Mouse (Mus musculus) 3T3-L1 (cell line): ENCODE measurements around the gene Slamf8.

Experiments used
- DNase-seq: peaks from one replicate; pipeline ENCODE4 v3.0.0-alpha.2; 2015; ENCODE audit warnings: low read depth, low spot score

The Slamf8 gene

DNA sequence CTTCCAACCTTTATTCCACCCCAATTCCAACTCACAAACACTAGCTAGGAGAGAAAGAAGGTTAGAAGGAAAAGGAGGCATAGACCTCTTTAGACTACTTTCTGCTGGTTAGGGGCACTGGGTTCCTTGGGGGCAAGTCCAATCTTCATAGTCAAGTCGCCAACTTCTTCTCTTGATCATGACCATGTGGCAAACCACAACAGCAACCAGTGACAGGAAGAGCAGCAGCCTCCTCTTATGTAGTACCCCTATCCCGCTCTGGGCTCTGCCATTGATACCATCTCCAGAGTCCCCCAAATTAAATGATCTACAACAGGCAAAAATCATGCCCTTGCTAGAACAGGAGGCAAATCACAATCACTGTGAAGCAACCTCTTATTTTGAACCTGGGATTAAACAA lies 3.6 kb upstream of the Slamf8 start:
- DNase-seq, result no peak

DNA sequence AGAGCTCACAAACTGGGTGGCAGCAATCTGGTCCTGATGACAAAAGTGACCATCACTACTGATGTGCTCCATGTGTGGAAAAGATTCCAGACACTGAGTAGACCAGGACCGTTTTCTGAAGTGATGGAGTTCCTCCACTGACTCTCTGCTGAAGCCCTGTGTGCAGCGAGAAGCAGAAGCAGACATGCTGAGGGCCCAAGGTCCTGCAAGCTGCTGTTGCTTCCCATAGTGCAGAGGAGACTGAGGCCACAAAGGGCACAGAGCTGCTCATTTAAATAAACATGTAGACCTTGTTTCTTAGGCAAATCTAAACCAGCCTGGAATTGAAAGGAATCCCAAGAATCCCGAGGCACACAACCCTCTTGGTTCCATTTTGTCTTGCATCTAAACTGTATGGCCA lies 3.0 kb upstream of the Slamf8 start:
- no peak for DNase-seq

DNA sequence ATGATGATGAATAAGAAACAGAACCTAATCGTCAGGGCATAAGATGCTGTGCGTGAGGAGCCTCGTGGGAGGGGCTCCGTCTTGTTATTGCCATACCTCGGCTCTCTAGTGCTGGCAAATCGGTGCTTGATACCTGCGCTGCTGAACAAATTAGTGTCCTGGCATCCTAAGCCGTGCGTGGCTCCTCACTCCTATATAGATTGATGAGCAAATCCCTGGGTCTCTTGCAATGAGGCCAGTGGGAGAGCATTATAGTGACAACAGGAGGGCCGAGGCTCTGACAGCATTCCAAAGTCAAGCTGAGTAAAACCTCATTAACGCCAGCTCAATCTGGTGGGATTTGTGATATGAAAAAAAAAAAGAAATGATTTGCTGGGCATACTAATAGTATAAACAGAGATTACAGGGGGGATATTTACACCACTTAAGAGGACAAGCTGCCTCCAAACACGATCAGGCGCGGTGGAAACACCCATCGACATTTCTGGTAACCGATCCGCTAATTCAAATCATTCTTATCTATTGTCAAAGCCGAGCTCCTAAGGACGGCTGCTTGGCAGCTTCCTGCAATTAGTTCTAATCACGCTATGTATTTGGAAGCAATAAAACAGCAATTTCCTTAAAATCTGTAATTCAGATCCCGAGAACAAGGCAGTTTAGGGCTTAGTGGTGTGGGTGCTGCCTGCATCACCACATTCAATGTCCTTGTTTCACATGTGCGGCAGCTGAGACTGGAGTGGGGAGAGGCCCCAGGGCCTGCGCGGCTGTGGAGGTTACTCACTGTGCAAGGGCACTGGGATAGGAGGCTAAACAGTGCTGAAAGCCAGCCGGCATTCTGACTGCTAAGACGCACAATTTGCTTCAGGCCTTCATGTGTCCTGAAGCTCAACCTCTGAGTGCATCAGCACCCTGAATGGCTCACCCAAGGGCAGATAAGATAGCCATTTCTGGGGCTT lies 4.5 kb downstream of the Slamf8 start:
- DNase-seq, result no peak

DNA sequence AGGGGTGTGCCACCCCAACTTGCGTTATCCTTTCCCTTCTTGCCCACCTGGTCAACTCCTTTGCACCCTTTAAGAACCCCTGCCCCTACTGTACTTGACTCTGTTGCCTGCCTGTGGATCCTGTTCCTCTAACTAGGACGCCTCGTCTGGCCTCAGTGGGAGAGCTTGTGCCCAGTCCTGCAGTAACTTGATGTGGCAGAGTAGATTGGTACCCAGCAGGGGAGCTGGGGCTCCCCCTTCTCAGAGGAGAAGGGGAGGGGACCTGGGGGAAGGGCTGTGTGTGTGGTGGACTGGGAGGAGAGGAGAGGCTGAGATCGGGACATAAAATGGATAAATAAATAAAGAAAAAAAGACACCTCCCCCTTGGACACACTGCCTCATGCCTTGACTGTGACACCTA lies 5.3 kb downstream of the Slamf8 start:
- DNase-seq, result no peak

DNA sequence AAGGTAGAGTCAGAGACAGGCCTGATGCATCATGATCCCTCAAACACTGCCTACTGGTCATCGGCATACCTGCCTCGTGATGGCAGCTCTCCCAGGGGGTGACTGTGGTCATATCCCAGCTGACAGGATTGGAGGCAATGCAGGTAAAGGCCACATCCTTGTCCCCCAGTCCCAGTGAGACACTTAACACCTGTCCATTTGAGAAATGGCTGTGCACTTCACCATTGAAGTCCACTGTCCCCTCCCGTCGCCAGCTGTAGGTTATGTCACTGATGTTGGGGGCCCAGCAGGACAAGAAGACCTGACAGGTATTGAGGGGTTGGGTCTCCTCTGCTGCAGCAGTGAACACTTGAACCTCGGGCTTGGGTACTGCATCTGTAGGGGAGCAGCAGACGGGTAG lies 6.1 kb downstream of the Slamf8 start:
- no peak for DNase-seq

DNA sequence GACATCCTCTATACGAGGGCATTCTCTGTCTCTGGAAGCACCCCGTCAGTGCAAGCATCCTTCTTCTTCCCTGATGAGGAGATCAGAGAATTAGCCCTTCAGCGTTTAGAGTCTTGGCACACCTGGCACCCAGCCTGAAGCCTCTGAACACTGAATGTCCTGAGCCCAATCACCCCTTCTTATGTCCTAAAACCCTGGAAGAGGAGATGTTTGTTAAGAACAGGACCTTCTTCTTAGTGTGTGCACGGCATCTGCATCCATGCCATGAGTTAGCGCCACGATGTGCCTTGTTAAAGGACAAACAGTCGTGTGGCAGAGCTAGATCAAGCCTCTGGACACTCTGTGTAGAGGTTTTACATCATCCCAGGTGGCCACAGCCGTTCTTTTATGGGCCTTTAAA lies 7.9 kb downstream of the Slamf8 start:
- DNase-seq, result no peak

DNA sequence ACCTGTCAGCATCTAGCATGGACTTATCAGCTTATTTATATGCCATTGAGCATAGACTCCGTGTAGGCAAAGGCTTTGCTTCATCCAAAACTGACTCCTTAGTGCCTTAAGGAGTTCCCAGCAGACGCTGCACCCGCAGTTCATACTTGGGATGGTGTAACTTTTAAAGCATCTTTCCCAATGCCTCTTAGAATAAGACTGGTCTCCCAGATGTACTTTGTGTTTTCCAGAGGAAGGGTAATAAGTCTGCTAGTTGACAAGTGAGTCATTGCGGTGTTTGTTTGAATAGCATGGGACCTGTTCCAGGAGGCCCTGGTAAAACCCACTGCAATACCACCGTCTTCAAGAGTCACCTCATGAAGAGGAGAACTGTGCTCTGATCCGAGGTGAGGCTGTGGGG lies 10.3 kb downstream of the Slamf8 start:
- DNase-seq, result peak; percentile 97

DNA sequence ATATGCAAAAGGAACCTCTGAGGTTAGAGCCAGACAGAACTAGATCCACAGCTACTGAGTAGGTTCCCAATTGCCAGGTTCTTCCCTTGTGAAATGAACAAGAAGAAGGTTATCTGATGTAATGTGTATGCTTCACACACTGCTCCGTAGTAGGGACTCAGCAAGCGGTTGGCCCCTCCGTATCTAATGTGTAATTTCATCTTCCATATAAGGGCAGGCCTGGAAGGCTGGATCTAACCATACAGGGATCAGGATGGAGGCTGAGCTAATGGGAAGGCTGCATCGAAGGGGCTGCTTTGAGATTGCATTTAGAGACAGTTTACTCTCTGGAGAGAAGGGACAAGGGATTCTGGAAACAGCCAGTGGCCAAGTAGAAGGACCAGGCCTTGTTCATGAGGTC lies 22.6 kb downstream of the Slamf8 start:
- DNase-seq, result no peak

DNA sequence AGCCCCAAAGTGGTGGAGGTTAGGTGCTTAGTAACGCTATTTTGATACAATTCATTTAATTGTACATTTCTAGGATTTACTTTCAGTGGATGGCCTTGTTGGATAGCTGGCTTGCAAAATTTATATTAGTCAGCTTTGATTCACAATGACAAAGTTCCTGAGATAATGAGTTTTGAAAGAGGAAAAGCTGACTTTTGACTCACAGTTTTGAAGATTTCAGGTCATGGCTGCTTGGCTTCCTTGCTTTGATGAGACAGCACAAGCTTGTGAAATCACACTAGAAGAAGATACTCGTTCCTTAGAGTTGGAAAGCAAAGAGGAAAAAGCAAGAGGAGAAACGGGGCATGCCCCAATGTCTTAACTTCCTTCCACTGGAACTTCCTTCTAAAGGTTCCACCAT lies 24.2 kb downstream of the Slamf8 start:
- no peak for DNase-seq

DNA sequence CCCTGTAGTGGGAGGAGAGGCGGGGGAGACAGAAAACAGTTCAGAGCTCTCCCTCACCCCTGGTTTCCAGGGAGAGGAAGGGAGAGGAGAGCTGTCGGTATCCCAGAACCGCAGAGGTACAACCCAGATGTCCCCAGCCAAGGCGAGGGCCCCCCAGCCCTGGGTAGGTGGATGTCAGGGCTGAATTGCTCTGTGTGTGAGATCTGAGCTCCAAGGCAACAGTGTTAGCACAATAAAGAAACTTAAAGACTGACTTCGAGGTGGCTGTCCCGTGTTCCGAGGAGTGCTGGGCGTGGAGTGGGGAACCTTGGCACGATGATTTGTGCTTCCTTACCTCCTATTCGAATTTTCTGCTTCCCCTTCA lies 26.9 kb downstream of the Slamf8 start:
- DNase-seq, result no peak

DNA sequence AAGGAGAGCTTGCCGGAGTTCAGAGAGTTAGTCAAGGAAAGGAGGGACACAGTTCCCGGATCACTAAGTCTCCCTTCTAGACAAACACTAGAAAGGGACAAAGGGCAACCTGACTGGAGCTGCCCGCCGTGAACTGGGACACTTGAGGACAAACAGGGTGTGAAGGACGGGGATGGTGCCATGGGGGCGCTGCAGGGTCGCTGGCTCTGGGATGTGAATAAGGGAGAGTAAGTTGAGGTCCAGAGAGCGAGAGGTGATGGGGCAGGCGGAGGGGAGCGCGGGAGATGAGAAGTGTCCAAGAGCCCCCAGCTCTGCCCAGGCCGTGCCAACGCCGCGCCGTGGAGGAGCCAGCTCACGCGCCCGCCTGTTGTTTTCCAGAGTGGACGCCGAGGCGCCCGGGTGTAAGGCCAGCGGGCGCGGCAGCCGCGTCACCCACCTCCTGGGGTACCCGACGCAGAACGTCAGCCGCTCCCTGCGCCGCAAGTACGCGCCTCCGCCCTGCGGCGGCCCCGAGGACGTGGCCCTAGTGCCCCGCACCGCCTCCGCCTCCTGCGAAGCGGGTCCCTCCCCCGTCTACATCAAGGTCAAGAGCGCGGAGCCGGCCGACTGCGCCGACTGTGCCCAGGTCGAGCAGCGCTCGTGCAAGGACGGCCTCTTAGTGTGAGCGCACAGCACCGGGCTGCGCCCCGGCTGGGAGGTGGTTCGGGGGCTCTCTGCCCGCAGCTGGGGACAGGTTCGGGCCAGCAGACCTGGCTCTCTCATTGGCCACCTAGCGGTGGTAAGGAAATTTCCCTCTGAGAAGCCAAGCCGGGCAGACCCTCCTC lies 27.5 kb downstream of the Slamf8 start:
- peak; percentile 45 for DNase-seq

DNA sequence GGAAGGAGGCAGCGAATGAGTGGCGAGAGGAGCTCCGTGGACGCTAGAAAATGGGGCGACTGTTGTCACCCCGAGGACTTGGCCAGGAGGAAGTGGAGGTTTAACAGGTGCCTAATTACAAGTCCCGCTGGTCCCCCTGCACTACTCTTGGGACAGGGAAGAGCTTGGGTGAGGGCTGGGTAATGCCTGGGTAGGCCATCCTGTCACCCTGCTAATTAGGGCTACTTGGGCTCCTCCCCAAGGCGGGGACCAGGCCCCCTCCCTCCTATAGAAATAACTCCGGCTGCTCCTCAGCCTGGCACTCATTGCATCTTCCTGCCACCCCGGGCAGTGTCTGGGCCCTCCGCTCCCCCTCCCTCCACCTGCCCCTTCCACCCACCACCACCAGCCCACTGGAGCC lies 34.7 kb downstream of the Slamf8 start, which contains the start of gene Vsig8:
TSS of gene Vsig8 (plus strand) at position 301 of the 400 bp plus-strand sequence.
- no peak for DNase-seq

DNA sequence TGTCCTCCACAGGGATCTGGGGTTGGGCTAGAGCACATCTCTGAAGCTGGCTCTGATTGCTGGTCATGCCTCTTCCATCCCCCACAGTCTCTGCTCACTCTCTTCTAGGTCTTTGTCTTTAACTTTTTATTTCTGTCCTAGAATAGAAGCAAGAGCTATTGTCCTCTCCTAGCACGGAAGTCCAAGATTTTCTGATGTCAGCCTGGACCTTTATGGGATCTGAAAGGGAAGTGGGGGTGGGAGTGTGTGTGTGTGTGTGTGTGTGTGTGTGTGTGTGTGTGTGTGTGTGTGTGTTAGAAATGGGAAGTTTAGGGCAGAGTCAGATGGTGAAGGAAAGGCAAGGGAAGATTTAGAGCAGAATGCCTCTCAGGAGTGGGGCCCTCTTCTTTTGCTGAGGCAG lies 37.7 kb downstream of the Slamf8 start:
- DNase-seq, result no peak

DNA sequence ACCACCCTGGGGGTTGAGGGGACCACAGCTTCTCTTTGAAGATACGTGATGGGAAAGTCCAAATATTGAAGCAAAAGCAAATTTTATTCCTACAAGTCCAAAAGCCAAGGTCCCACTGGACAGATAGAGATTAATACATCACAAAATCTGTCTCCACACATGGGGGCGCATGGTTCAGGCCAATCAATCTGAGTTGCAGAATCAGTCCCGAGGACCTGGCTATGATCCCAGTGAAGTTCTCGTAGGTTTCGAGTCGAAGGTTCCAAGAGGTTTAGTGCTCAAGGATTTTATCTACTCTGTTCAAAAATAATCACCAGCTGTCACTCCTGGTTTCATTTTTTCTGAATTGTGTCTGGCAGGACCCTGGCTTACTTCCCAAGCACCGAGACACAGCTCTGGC lies 39.4 kb downstream of the Slamf8 start:
- DNase-seq, result no peak

DNA sequence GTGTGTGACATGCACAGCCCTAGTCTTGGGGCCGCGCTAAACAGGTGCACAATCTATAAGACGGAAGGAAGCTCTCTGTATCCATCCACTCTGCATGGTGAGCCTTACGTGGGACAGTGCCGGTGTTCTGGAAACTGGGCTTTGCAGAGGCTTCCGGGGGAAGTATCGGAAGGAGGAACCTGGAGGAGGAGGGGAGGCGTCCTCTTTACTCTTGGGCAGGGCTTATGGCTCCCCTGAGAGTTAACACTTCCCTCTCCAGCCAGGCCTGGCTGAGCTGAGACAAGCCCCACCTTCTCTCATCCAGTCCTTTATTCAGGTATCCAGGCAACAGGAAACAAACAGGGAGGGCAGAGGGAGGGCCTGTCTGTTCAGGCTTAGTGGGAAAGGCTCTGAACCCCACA lies 39.8 kb downstream of the Slamf8 start:
- DNase-seq, result no peak

DNA sequence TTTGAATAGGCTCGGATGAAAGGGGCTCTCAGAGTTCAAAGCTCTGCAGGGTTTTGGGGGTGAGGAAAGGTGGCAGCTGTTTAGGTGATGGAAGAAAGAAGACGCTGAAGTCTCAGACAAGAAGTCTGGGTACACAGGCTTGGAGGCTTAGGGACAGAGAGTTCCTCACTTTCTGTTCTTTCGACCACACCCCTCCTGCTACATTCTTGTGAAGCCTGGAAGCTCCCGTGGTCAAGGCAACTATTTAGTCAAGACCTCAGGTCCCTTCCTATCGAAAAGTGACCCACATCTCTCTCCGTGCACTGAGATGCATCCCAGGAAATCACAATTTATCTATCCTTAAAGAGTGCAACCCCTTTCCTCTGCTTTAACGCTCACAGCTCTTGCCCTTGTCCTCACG lies 40.7 kb downstream of the Slamf8 start:
- no peak for DNase-seq

DNA sequence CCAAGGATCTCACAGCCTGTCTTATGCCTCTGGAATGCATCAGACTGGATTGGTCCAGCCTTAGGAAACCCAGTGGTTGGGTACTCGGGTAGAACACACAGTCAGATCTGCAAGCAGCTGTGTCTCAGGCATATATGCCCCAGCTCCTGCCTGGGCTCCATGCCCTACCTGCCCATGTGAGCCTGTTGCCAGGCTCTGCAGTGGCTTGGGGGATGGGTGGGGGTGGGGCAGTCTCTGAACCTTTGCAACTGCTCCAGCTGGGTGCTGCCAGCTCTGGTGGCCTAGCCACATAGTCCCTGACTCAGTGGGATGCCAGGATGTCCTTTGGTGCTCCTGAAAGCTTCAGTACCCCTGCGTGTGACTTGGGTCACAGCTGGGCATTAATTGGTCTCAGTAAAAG lies 41.1 kb downstream of the Slamf8 start:
- DNase-seq, result no peak

DNA sequence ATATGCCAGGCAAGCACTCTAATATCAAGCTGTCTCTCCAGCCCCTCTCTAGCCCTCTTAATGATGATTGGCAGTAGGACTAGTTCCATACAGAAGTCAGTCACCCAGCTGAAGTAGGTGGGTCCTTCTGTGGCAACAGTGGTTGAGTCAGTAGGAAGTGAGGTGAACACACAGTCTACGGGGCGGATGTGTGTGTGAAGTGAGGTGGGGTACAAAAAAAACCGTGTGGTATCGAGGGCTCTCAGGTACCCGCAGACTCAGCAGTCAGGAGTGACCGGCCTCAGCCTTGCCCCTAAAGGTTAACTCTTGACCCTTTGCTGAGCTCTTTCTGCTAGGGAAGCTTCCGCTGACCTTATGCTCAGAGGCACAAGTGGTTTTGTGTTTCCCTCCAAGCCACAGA lies 41.9 kb downstream of the Slamf8 start:
- DNase-seq, result no peak

DNA sequence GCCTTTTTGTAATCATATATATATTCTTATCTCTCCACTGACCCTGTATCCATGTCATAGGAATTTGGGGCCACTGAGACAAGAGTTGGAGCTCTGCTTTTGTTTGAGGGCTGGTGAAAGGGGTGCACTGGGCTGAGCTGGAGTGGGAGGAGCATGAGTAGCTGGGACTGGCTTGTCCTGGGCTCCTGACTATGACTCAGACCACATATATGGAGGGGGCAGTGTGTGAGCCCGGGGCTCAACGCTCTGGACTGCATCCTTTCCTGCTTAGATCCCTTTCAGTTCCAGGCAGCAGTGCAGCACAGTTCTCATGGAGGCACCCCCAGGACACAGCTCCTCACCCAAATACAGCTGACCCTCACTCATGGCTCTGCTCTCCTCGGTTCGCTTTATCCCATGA lies 44.3 kb downstream of the Slamf8 start:
- DNase-seq, result peak; percentile 64

DNA sequence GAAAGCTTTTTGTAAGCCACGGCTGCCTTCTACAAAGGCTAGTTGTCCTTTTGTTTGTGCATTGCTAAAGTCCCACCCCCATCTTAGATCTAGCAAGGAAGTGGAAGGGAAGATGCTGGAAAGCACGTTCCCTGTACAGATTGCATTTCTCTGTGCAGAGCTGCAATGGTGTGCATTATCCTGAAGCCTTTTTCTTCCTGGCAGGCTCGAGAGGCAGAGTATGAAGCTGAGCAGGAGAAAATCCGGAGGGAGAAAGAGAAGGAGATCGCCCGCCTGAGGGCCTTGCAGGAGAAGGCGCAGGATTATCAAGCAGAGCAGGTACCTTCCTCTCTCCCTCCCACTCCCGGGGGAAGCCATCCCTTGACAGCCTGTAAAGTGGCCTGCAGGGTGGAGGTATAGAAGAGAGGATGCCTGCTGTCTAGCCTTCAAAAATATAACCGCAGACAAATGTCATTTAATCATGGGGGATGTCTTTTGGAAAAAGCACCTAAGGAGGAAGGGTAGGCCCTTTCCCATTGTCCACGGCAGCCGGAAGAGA lies 50.0 kb downstream of the Slamf8 start:
- no peak for DNase-seq

DNA sequence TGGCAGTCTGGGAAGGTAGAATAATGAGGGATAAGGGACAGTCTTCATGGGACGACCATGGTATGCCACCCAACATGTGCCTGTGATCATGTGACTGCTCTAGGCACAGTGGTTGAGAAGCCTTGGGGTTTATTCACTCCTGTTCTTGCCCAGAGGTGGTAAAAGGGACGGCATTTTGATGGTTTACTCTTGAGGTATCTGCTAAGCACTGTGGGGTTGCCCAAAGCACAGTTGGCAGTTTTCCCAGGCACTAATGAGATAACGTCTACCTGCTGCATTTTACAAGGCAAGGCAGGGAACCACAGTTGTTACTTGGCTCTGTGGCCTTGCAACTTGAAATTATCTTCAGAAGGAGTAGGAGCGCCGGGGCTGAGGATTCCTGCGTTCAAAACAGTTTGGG lies 50.5 kb downstream of the Slamf8 start:
- DNase-seq, result no peak

DNA sequence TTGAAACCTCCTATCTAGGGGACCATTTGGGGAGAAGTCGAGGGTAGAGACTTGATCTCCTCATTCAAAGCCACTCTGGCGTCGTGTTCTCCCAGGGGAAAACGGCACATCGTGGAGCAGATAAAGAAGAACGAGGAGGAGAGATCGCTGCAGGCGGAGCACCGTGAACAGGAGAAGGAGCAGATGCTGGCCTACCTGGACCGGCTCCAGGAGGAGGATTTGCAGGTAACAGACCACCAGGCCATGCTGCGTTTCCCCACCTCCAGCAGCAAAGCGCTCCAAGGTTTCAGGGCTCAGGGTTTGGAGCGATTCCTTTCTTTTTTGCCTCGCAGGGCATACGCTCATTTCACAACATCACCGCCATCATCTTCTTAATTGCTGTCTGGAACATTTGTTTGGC lies 55.3 kb downstream of the Slamf8 start:
- no peak for DNase-seq

DNA sequence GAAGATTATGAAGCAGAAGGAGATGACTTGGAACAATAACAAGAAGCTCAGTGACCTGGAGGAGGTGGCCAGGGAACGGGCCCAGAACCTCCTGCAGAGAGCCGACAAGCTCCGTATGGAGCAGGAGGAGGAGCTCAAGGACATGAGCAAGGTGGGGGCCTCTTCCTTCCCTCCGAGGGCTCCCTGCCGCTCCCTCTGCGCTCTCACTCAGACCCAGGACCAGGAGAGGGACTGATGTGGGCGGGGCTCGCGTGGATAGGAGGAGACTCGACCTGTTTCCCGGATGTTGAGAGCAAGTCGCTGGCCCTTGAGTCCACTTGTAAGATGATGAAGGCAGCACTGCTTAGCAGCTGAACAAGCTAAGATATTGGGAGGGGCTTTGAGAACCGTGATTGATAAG lies 57.8 kb downstream of the Slamf8 start:
- DNase-seq, result no peak
